Mouse (Mus musculus) lung, postnatal 36 days (tissue): Measurements from ENCODE around the gene Il23r.
"Not testable (repeated sequence)": the region's sequence is repeated elsewhere in the genome, so short reads cannot be mapped to it uniquely, and the experiment has no call there.

Experiments used
- DNase-seq: peaks from one replicate; pipeline ENCODE4 v3.0.0; 2022; ENCODE audit warnings: mixed read lengths

Il23r gene

DNA sequence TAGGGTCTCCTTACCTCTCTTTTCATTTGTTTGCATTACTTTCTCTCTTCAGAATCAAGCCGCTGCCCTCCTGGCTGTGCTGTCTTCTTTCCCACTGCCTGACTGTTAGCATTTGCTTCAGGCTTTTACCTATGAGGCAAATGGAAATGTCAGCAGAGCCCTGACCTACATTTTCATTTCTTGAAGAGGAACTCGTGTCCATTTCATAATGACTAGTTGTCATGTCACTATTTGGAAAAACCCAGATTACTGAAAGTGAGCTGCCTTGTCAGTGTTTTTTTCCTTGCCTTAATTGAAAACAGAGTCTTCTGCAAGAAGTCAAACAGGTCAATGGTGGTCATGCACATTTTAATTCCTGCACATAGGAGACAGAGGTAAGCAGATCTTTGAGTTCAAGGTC is at the start of gene Il23r:
Gene Il23r, minus strand, starts transcription at position 101 of the 400 bp plus-strand sequence.
- DNase-seq: no peak

DNA sequence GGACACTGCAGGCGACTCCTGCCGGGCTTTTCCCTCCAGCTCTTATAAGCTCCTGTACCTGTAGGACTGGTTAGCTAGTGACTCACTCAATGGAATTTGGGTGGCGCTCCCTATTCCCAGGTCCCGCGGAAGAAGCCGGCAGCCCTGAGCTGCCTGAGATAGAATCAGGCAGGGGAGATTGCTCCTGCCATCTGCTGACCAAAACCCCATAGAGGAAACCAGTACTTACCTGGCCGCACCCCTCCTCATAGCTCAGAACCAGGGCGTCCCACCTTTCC is 44.1 kb upstream of the Il23r start, which contains the start of gene Tacstd2:
Gene Tacstd2, minus strand, starts transcription at position 20 of the 278 bp plus-strand sequence.
- peak; percentile 63 for DNase-seq

GRCm38 (mm10) chr6:67535005-67535776 is 43.5 kb upstream of the Il23r start:
- peak; percentile 68 for DNase-seq

- no peak for DNase-seq
These were observed 42.7 kb upstream of the Il23r start for GRCm38 (mm10) chr6:67534191-67535004.

DNA sequence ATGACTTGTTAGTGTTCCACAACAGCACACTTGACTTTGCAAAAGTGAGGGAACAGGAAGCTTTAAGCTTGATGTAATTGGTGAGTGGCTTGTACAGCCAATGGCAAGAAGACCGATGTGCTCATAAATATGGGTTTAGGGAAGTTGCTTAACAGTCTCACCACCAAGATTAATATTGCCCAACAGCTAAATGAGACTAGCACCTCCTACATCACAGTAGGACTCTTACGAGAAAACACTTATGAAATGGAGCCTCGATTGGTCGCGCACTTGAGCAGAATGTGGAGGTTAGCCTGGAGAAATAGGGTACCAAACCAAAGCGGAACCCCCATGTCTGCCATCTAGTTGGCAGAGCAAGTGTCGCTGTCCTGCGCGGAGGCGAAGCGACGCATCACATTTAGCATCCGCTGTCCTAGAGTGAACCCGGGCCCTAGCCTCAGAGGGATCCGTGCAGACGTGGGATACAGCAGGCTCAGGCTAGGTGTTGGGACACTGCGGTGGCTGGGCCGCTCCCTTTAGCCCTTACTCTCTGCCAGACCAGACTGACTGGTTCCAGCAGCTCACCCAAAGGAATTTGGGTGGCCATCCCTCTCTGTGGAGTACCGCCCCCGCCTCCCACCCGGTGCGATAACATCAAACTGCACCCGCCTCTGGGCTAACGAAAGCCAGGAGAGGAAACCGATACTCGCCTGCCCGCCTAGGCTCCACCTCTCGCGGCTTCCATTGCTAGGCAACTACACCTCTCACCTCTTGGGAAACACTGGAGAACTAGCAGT is 41.2 kb upstream of the Il23r start:
- DNase-seq: peak; percentile 80

DNA sequence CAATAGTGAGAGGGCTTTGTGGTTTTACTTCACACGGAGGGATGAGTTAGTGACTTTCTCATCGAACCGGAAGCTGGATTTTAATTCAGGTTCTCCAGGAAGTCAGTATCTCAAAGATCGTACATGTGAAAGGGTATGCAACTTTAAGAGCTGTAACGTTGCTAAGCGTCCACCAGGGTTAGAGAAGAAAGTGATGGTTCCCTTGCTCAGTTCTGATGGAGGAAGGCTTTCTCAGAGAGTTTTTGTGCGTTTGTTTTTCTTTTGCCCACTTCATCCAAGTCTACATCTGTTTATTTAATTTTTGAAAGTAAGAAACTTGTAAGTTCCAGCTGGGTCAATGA is 40.1 kb upstream of the Il23r start:
- no peak for DNase-seq

- peak; percentile 66 for DNase-seq
These were observed 39.6 kb upstream of the Il23r start for GRCm38 (mm10) chr6:67530992-67531821.

DNA sequence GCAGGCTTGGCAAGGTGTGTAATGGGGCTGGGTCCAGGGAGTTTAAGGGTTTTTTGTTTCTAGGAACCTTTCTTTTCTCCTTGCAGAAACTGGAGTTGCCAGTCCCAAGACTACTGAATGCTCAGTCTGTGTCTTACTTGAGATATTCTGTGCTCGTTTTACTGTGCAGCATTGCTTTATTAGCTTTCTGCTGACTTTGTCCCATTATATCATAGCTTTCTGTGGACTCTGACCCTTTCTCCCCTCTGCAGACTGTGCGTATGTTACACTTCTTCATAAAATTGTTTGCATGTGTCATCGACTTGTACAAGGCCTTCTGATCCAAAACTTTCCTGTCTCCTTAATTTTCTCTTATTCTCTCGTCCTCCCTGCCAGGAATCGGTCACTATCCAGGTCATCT is 34.7 kb upstream of the Il23r start:
- no peak for DNase-seq

- peak; percentile 80 for DNase-seq
These were observed 19.1 kb upstream of the Il23r start for GRCm38 (mm10) chr6:67510752-67511151.

DNA sequence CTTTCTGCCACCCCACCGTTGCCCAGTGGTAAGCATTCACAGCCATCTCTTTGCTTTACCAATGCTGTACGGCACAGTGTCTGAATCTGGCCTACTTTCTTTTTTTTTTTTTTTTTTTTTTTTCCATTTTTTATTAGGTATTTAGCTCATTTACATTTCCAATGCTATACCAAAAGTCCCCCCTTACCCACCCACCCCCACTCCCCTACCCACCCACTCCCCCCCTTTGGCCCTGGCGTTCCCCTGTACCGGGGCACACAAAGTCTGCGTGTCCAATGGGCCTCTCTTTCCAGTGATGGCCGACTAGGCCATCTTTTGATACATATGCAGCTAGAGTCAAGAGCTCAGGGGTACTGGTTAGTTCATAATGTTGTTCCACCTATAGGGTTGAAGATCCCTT is 10.3 kb upstream of the Il23r start:
- DNase-seq: not testable (repeated sequence)

- DNase-seq: peak; percentile 63
These were observed 10.6 kb downstream of the Il23r start for GRCm38 (mm10) chr6:67481012-67481411.

DNA sequence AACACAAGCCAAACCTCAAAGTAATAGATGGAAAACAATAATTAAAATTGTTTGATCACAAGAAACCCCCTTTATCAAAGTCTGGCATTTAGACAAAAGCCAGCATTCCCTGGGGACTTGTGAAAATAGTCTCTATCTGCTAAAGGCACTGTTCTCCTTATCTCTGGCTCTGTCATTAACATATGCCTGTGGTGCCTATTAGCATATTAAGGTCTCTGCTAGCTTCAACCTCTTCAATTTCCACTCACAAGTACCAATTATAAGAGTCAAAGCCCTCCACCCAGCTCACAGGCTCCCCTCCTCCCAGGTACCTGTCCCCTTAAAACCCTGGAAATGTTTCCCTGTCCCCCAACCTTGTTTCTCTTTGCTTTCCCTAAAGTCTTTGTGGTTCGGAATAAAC is 20.4 kb downstream of the Il23r start:
- DNase-seq: no peak

- DNase-seq: no peak
These were observed 32.2 kb downstream of the Il23r start for GRCm38 (mm10) chr6:67459424-67459823.

DNA sequence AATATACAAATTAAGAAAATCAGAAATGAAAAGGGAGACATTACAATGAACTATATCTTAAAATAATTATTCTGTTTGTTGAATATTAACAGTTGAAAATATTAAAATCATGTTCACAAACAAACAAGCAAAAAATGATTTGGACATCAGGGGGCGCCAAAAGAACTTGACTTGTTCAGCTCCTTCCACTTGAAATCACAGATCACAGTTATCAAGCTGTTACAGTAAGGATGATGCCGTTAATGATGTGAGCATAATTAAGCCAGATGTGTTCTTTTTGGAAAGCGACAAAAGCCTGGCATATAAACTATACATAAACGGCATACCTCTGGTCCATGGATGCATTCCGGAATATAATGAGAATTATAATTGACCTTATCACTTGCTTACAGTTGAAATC is 40.3 kb downstream of the Il23r start:
- peak; percentile 61 for DNase-seq

DNA sequence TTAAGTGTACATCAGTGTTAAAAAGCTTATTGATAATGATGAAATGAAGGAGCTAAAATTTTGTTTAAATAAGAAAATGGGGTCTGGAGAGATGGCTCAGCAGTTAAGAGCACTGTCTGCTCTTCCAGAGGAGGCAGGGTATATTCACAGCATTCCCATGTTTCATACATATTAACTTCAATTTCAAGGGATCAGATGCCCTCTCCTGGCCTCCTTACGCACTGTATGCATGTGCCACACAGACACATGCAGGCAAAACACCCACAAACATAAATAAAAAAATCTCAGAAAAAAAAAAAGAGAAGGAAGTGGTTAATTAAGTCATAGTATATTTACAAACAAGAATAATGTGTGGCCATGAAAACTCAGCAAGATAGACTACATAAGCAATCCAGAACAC is 45.8 kb downstream of the Il23r start:
- no peak for DNase-seq

DNA sequence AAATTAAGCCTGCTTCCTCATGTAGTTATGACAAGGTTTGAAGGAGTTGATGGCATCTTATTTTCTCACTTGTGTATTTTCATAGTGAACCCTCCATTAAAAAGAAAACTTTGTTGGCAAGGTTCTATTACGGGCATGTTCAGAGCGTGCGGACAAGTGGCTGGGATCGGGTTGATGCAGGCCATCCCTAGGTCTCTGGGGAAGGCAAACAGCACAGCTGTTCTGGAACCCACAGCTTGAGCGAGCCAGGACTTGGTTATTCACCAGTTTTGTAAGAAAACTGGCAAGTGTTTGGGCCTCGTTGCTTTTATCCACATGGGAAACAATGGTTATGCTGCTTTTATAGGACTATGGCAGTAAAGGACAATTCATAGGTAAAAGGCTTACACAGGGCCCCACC is 48.5 kb downstream of the Il23r start:
- DNase-seq: no peak

- peak; percentile 31 for DNase-seq
These were observed 53.8 kb downstream of the Il23r start for GRCm38 (mm10) chr6:67437814-67438385.

DNA sequence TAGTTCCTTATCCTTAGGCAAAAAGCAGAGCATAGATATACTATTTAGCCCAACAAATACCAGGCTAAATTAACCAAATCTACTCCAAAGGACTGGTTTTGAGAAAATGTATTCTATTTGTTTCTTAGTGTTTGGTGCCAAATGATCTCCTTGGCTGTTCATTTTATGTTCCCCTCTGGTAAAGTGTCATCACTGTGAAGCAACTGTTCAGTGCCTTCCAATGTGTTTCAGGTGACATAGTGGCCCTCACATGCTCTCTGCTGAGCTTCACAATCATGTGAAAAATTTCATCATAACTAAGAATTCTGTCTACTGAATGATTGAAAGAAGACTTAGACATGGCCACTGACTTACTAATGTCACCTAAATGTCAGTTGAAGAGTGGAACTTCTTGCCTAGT is 54.6 kb downstream of the Il23r start:
- DNase-seq: no peak

GRCm38 (mm10) chr6:67436295-67436694 is 55.4 kb downstream of the Il23r start:
- peak; percentile 13 for DNase-seq

- DNase-seq: peak; percentile 57
These were observed 55.9 kb downstream of the Il23r start for GRCm38 (mm10) chr6:67435711-67436110.

- no peak for DNase-seq
These were observed 56.8 kb downstream of the Il23r start for GRCm38 (mm10) chr6:67434755-67435452.

- no peak for DNase-seq
These were observed 59.8 kb downstream of the Il23r start for GRCm38 (mm10) chr6:67431808-67432207.
